Mouse (Mus musculus) lung, postnatal 0 days (tissue): ENCODE measurements around the gene Rint1. TPM values are rescaled to one million over a fixed set of nuclear protein-coding genes. Genes with fewer than 3 reads are reported as not detected.
"Not testable (repeated sequence)": the region's sequence is repeated elsewhere in the genome, so short reads cannot be mapped to it uniquely, and the experiment has no call there.

Experiments used
- ATAC-seq: fragments of 200-750 bp; cut with Nextera tagmentation; 2 replicates; pipeline ENCODE4 v1.8.0; 2017; ENCODE audit warnings: moderate library complexity
- DNase-seq: peaks from one replicate; pipeline ENCODE4 v3.0.0-alpha.2; 2016; ENCODE audit warnings: low spot score
- H3K27ac ChIP-seq: fragments of 300-500 bp; sonication (generic); 2 replicates; pipeline ENCODE4 v1.5.1; 2014; ENCODE audit warnings: antibody characterized with exemption, mild to moderate bottlenecking, low read length, mixed read lengths
- H3K27me3 ChIP-seq: fragments of 300-500 bp; sonication (generic); replicated peaks from 2 replicates; pipeline ENCODE4 v1.6.1; 2014; ENCODE audit warnings: low read length, mixed read lengths; ENCODE audit not compliant: insufficient read depth
- H3K36me3 ChIP-seq: fragments of 300-500 bp; sonication (generic); 2 replicates; pipeline ENCODE4 v1.6.1; 2014; ENCODE audit warnings: low read length, mixed read lengths; ENCODE audit not compliant: insufficient read depth
- H3K4me1 ChIP-seq: fragments of 300-500 bp; sonication (generic); 2 replicates; pipeline ENCODE4 v1.6.1; 2014; ENCODE audit warnings: antibody characterized with exemption, low read depth, low read length, mixed read lengths; ENCODE audit not compliant: insufficient read depth
- H3K4me2 ChIP-seq: fragments of 300-500 bp; sonication (generic); replicated peaks from 2 replicates; pipeline ENCODE4 v1.6.1; 2014; ENCODE audit warnings: low read depth, mild to moderate bottlenecking, low read length, moderate library complexity, mixed read lengths
- H3K4me3 ChIP-seq: fragments of 300-500 bp; sonication (generic); 2 replicates; pipeline ENCODE4 v1.5.1; 2014; ENCODE audit warnings: low read depth, low read length
- H3K9ac ChIP-seq: fragments of 300-500 bp; sonication (generic); replicated peaks from 2 replicates; pipeline ENCODE4 v1.6.1; 2014; ENCODE audit warnings: low read depth, mild to moderate bottlenecking
- H3K9me3 ChIP-seq: fragments of 300-500 bp; sonication (generic); 2 replicates; pipeline ENCODE4 v1.6.1; 2016; ENCODE audit warnings: low read length, mixed read lengths
- CTCF ChIP-seq: IDR thresholded peaks from 2 replicates; pipeline ENCODE4 v1.5.1; 2016; ENCODE audit warnings: antibody characterized with exemption, mild to moderate bottlenecking
- EP300 ChIP-seq: IDR thresholded peaks from 2 replicates; pipeline ENCODE4 v1.6.1; 2016; ENCODE audit warnings: antibody characterized with exemption, mild to moderate bottlenecking, control low read depth
- WGBS: fragments of 180-500 bp; shearing (Covaris S2); extraction: QIAGEN DNeasy Blood & Tissue Kit; methylation state at CpG from one replicate; pipeline ENCODE4 v1.1.7; 2014; 5-methylcytosine and 5-hydroxymethylcytosine counted together
- polyA plus RNA-seq: library from polyadenylated mRNA; unstranded; fragments of >200 nt; fragmentation: Nextera tagmentation; extraction: Ambion mirVana; gene quantifications from 2 replicates; pipeline ENCODE4 v1.2.1, GENCODE M21; 2015

Rint1 gene
- polyA plus RNA-seq, 1 experiment from 2014 or later = 19.7 TPM

DNA sequence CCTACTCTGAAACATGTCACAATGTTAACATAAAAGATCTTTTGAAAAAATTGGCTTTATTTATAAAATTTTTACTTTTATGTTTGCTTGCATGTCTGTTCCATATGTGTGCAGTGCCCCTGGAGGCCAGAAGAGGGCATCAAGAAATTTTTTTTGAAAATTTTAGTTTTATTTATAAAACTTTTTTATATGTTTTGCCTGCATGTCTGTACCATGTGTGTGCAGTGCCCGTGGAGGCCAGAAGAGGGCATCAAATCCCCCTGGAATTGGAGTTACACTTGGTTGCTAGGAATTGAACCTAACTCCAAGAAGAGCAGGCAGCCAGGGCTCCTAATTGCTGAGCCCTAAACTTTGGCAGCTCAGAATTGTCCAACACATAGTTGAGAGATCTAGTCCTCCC lies 65.4 kb downstream of the Rint1 start:
- not testable (repeated sequence) for H3K4me3 ChIP-seq, H3K9ac ChIP-seq, H3K9me3 ChIP-seq, H3K4me1 ChIP-seq, H3K36me3 ChIP-seq, H3K27me3 ChIP-seq, H3K4me2 ChIP-seq, ATAC-seq, H3K27ac ChIP-seq
- DNase-seq = peak; percentile 32
- WGBS = 82% methylated on average over 1 of the region's 1 CpGs
- TF ChIP-seq CTCF = peak; percentile 41

DNA sequence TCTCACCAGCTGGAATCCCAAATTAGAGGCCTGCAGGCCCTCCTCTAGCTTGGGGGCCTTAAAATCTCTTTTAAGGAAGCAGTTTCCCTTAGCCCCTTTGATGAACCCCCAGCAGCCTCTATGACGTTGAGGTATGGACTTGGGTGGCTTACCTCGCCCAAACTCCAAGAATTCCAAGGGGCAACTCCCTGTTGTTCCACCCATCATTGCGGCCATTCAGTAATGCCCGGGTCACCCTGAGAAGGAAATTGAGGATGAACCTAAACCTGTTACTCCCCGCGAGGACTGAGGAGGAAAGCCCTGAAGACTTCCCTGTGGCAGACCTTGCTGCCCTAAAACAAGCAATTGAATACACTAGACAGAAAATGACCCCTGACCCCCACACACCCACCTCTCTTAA lies 68.0 kb downstream of the Rint1 start:
- no peaks in the 10 kb centered on the region for H3K27me3 ChIP-seq
- no peaks in the 10 kb centered on the region for H3K9me3 ChIP-seq
- H3K4me2 ChIP-seq = no peak overlapping the region
- 84% methylated on average over 6 of the region's 6 CpGs for WGBS
- no peak overlapping the region for H3K9ac ChIP-seq
- H3K4me3 ChIP-seq = no peak overlapping the region
- H3K36me3 ChIP-seq = no peaks in the 10 kb centered on the region
- DNase-seq (no peak), ATAC-seq (no peak)
- H3K27ac ChIP-seq = no peak overlapping the region
- no peaks in the 10 kb centered on the region for H3K4me1 ChIP-seq
- TF ChIP-seq EP300 = no peak
- no peak for TF ChIP-seq CTCF

DNA sequence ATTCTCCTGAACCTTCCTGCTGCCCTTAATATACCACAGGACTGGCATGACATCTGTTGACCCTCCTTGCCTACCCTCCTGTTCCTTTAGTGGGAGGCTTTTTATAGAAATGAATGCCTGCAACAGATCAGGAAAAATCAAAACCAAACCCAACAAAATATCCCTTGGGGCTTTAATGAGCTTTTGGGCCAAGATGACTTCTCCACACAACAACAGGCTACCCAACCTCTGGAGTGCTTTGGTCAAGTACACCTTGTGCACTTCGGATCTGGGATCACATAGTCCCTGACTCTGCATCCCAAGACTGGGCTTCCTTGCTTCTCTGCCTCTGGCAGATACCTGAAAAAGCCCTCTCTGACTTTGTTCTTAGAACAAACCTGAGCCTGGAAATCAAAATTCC lies 68.7 kb downstream of the Rint1 start:
- ATAC-seq (no peak), DNase-seq (no peak)
- no peak overlapping the region for H3K9ac ChIP-seq
- no peak overlapping the region for H3K4me3 ChIP-seq
- H3K27ac ChIP-seq = no peak overlapping the region
- no peak overlapping the region for H3K4me2 ChIP-seq
- H3K4me1 ChIP-seq = no peaks in the 10 kb centered on the region
- TF ChIP-seq EP300 (no peak), CTCF (no peak)
- H3K36me3 ChIP-seq = no peaks in the 10 kb centered on the region
- 88% methylated on average over 1 of the region's 1 CpGs for whole genome bisulfite sequencing
- no peaks in the 10 kb centered on the region for H3K9me3 ChIP-seq
- no peaks in the 10 kb centered on the region for H3K27me3 ChIP-seq

DNA sequence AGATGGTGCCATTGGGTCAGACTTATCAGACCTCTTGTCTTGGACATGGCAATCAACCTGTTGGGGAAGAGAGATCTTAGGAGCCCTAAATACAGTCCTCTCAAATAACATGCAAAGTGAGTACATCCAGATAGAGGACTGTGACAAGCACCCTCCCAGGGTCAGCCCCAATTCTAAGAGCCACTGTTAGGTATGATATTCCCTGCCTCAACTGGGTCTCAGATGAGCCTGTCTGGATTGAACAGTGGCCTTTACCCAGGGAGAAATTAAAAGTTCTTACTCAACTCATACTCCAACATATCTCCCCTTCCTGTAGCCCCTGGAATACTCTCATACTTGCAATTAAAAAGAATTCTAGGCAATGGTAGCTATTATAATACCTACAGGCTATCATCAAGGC lies 69.7 kb downstream of the Rint1 start:
- DNase-seq (no peak), ATAC-seq (no peak)
- no peaks in the 10 kb centered on the region for H3K27me3 ChIP-seq
- H3K4me3 ChIP-seq = no peak overlapping the region
- TF ChIP-seq CTCF (no peak), EP300 (no peak)
- H3K27ac ChIP-seq = no peak overlapping the region
- no peaks in the 10 kb centered on the region for H3K36me3 ChIP-seq
- no peaks in the 10 kb centered on the region for H3K9me3 ChIP-seq
- no peak overlapping the region for H3K4me2 ChIP-seq
- H3K4me1 ChIP-seq = peaks cover 2% of the 10 kb centered on the region; the same call in 1 of the 2 replicates
- no peak overlapping the region for H3K9ac ChIP-seq

DNA sequence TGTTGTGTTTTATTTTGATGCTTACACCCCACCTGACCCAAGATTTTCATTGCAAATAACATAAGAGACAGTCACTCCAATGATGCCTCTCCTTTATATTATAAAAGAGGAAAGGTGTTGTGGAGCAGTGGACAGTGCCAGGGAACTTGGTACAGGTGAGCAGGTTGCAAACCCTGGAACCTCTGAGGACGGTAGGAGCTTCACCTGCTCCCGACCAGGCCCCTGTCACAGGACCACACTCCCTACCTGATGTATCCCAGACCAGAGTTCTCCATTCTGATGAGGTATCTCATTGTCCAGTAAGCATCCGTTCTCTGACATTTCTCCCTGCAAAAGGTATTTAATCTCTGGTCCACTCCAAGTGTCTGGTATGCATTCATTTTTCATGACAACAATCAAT lies 70.5 kb downstream of the Rint1 start:
- H3K4me2 ChIP-seq = no peak overlapping the region
- 84% methylated on average over 3 of the region's 3 CpGs for WGBS
- H3K27ac ChIP-seq = no peak overlapping the region
- ATAC-seq (no peak), DNase-seq (no peak)
- no peak overlapping the region for H3K4me3 ChIP-seq
- H3K27me3 ChIP-seq = no peaks in the 10 kb centered on the region
- H3K4me1 ChIP-seq = peaks cover 4% of the 10 kb centered on the region; the same call in 1 of the 2 replicates
- H3K9ac ChIP-seq = no peak overlapping the region
- H3K9me3 ChIP-seq = no peaks in the 10 kb centered on the region
- no peaks in the 10 kb centered on the region for H3K36me3 ChIP-seq
- TF ChIP-seq CTCF (no peak), EP300 (no peak)

DNA sequence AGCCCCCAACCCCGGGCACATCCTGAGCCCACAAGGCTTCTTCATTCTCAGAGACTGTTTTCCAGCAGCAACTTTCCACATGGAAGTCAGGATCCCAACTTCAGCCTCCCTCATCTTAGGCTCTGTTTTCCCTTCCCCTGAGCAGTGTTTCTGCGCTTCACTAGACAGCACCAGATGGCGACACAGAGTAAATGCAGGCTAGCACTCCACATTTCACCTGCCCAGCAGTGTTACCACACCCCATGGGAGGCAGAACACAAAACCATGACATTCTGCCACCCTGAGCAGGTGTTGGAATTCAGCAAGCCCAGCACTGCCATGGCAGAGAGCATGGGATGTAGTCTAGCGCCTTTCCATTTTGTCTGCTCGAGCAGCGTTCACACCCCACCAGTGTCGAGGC lies 71.1 kb downstream of the Rint1 start:
- no peak for DNase-seq
- peak; percentile 32; the same call in 1 of the 2 replicates for ATAC-seq
- no peak overlapping the region for H3K9ac ChIP-seq
- H3K4me3 ChIP-seq = no peak overlapping the region
- H3K27me3 ChIP-seq = no peaks in the 10 kb centered on the region
- no peaks in the 10 kb centered on the region for H3K9me3 ChIP-seq
- no peaks in the 10 kb centered on the region for H3K36me3 ChIP-seq
- no peak for TF ChIP-seq EP300
- peak; percentile 69 for TF ChIP-seq CTCF
- no peak overlapping the region for H3K4me2 ChIP-seq
- H3K4me1 ChIP-seq = peaks cover 4% of the 10 kb centered on the region; the same call in 1 of the 2 replicates
- 85% methylated on average over 7 of the region's 7 CpGs for WGBS
- no peak overlapping the region for H3K27ac ChIP-seq

DNA sequence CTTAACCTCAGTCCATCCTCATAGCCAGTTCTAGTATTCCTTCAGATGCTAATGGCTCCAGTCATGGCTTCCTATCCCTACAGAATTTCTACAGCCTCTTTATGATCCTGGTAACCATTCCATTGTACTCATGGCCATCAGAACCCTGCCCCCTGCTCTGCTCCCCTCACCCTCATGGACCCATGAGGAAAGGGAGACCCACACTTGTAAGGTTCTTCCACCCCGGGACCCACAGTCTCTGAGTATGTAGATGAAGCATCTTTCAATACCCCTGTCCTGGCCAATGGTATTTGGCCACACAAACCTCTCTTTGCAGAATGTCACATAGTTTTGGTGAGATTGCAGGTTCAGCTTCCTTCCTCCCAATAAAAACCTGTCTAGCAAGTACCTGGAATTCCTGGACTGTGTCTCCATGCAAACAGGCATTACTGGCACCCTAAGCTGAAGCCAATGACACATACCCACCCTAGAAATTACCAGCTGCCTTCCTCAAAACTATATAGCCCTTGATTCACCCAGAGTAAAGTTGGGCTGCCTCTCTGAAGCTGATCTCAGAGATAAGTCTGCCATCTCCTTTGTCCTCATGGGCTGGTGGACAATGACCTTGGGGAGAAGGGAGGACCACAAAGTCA lies 71.7 kb downstream of the Rint1 start:
- TF ChIP-seq CTCF = no peak
- TF ChIP-seq EP300 = no peak
- 52% methylated on average over 1 of the region's 1 CpGs for WGBS
- no peaks in the 10 kb centered on the region for H3K36me3 ChIP-seq
- ATAC-seq = no peak
- H3K27ac ChIP-seq = no peak overlapping the region
- no peak overlapping the region for H3K9ac ChIP-seq
- no peaks in the 10 kb centered on the region for H3K27me3 ChIP-seq
- H3K4me2 ChIP-seq = no peak overlapping the region
- DNase-seq = no peak
- H3K4me1 ChIP-seq = peaks cover 4% of the 10 kb centered on the region; the same call in 1 of the 2 replicates
- H3K9me3 ChIP-seq = no peaks in the 10 kb centered on the region
- H3K4me3 ChIP-seq = no peak overlapping the region
